Mouse (Mus musculus): ENCODE data around the gene Gm2000. TPM values are rescaled to one million over a fixed set of nuclear protein-coding genes. Genes with fewer than 3 reads are reported as not detected.

Gene Gm2000
- total and polyA plus RNA-seq, 3 experiments: 475 to 2,494 (median 1,655) TPM

DNA sequence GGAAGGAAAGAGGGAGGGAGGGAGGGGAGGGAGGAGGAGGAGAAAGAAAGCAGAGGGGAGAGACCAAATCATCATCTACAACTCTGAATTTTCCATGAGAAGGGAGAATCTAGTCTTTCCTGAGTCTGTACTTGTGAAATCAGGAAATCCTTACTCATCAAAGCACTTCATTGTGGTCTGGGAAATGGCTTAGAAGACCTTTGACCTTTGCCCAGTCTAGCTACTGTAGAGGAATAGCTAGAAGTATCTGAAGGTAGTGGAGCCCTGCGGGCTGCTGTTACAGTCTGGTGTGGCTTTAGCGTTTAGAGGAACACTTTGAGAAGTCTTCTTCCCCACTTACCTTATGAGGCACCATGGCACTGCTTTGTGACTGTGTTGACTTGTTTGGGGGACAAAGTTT, 36.7 kb downstream of the Gm2000 start:
- H3K9ac ChIP-seq (ENCODE audit: insufficient read depth, low read depth): no peak overlapping the region
- no peaks in the 10 kb centered on the region for H3K27me3 ChIP-seq (replicated peaks)
- dilution Hi-C loops (cut with MboI; ENCODE audit: extremely low pct_ligation_motif_present, extremely low pct_unique_long_range_greater_than_20kb, low sequenced_read_pairs) (no loop called here), in situ Hi-C loops (cut with MboI; ENCODE audit: low pct_ligation_motif_present, low pct_unique_long_range_greater_than_20kb, low sequenced_read_pairs) (loop anchor here (25.0 kb wide), 1 partner anchor 235 kb away; no protein-coding TSS in a partner anchor)
- TF ChIP-seq CTCF (conservative IDR thresholded peaks at IDR 0.05 in 1 of 2, IDR thresholded peaks at IDR 0.05 in 1 of 2; ENCODE audit: low read depth in 2 of 2, low read length in 2 of 2) (no peak), BHLHE40 (IDR thresholded peaks at IDR 0.05; ENCODE audit: low read depth, low read length) (no peak), SIN3A (IDR thresholded peaks at IDR 0.05; ENCODE audit: low read length) (no peak), MAZ (IDR thresholded peaks at IDR 0.05; ENCODE audit: low read depth, low read length) (no peak), JUND (conservative IDR thresholded peaks at IDR 0.05; ENCODE audit: low read depth, low read length) (no peak)
- no peaks in the 10 kb centered on the region for H3K4me1 ChIP-seq (ENCODE audit: control insufficient read depth in 1 of 2, insufficient read depth in 2 of 2)
- H3K79me2 ChIP-seq (replicated peaks; ENCODE audit: control insufficient read depth, extremely low read depth, insufficient read depth, poor library complexity, severe bottlenecking): no peaks in the 10 kb centered on the region
- no peak overlapping the region for H3K4me2 ChIP-seq (ENCODE audit: insufficient read depth, low read depth, poor library complexity, severe bottlenecking)
- H3K4me3 ChIP-seq (replicated peaks in 1 of 3; ENCODE audit: low read depth in 2 of 3, low read length in 2 of 3, poor library complexity in 1 of 3): no peak overlapping the region
- H3K27ac ChIP-seq (ENCODE audit: insufficient read depth, low read depth): no peak overlapping the region
- no peaks in the 10 kb centered on the region for H3K36me3 ChIP-seq (replicated peaks in 1 of 2; ENCODE audit: control insufficient read depth in 1 of 2, insufficient read depth in 1 of 2, low read length in 1 of 2)
- no peak for DNase-seq (ENCODE audit: extremely low read depth)
- peaks cover 7% of the 10 kb centered on the region for H3K9me3 ChIP-seq (replicated peaks; ENCODE audit: low read length)

DNA sequence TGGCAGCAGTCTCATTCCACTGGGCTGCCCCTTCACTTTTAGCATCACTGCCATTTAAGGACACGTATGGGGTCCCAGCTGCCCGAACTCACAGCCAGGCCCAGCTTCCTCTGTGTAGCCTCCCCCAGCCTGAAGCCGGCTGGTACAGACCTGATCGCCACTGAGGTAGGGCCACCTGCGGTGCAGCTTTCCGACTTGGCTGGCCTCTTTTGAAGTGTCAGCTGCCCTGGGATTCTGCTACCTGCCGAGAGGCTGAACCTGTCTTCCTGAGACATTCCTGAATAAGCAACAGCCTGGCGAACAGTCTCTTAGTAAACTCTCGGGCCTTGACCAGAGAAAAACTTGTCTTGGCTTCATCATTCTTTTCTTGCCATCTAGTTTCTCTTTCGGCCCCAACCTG, 37.4 kb downstream of the Gm2000 start:
- Histone ChIP-seq H3K36me3 (replicated peaks in 1 of 2; ENCODE audit: control insufficient read depth in 1 of 2, insufficient read depth in 1 of 2, low read length in 1 of 2) (no peaks in the 10 kb centered on the region), H3K4me2 (ENCODE audit: insufficient read depth, low read depth, poor library complexity, severe bottlenecking) (no peak overlapping the region), H3K27ac (ENCODE audit: insufficient read depth, low read depth) (no peak overlapping the region), H3K9ac (ENCODE audit: insufficient read depth, low read depth) (no peak overlapping the region), H3K9me3 (replicated peaks; ENCODE audit: low read length) (peaks cover 7% of the 10 kb centered on the region), H3K4me1 (ENCODE audit: control insufficient read depth in 1 of 2, insufficient read depth in 2 of 2) (no peaks in the 10 kb centered on the region), H3K4me3 (replicated peaks in 1 of 3; ENCODE audit: low read depth in 2 of 3, low read length in 2 of 3, poor library complexity in 1 of 3) (no peak overlapping the region), H3K79me2 (replicated peaks; ENCODE audit: control insufficient read depth, extremely low read depth, insufficient read depth, poor library complexity, severe bottlenecking) (no peaks in the 10 kb centered on the region), H3K27me3 (replicated peaks) (no peaks in the 10 kb centered on the region)
- DNase-seq (ENCODE audit: extremely low read depth): no peak
- TF ChIP-seq TCF12 (IDR thresholded peaks at IDR 0.05; ENCODE audit: low read depth, low read length): no peak
- no peak for TF ChIP-seq E2F4 (IDR thresholded peaks at IDR 0.05; ENCODE audit: insufficient replicate concordance, low read depth, low read length)
- TF ChIP-seq SIN3A (IDR thresholded peaks at IDR 0.05; ENCODE audit: low read length): no peak
- no peak for TF ChIP-seq MAZ (IDR thresholded peaks at IDR 0.05; ENCODE audit: low read depth, low read length)
- TF ChIP-seq MEF2A (IDR thresholded peaks at IDR 0.05; ENCODE audit: borderline replicate concordance, low read depth, low read length): no peak
- no peak for TF ChIP-seq GABPA (IDR thresholded peaks at IDR 0.05; ENCODE audit: insufficient replicate concordance, low read depth, low read length)
- no peak for TF ChIP-seq RCOR1 (conservative IDR thresholded peaks at IDR 0.05; ENCODE audit: low read depth, low read length)
- TF ChIP-seq POLR2A (IDR thresholded peaks at IDR 0.05; ENCODE audit: low read depth, low read length): no peak
- no peak for TF ChIP-seq MAX (IDR thresholded peaks at IDR 0.05; ENCODE audit: low read length)
- no peak for TF ChIP-seq ETS1 (conservative IDR thresholded peaks at IDR 0.05; ENCODE audit: low read depth, low read length)
- no peak for TF ChIP-seq JUND (conservative IDR thresholded peaks at IDR 0.05; ENCODE audit: low read depth, low read length)
- TF ChIP-seq IRF4 (IDR thresholded peaks at IDR 0.05; ENCODE audit: low read depth, low read length): no peak
- TF ChIP-seq KAT2A (IDR thresholded peaks at IDR 0.05; ENCODE audit: insufficient replicate concordance, low read length): no peak
- no peak for TF ChIP-seq RAD21 (IDR thresholded peaks at IDR 0.05; ENCODE audit: low read depth, low read length)
- TF ChIP-seq CTCF (conservative IDR thresholded peaks at IDR 0.05 in 1 of 2, IDR thresholded peaks at IDR 0.05 in 1 of 2; ENCODE audit: low read depth in 2 of 2, low read length in 2 of 2): no peak
- TF ChIP-seq TBP (conservative IDR thresholded peaks at IDR 0.05; ENCODE audit: low read depth, low read length): no peak
- TF ChIP-seq MAFK (IDR thresholded peaks at IDR 0.05; ENCODE audit: insufficient replicate concordance, low read length): no peak
- in situ Hi-C loops (cut with MboI; ENCODE audit: low pct_ligation_motif_present, low pct_unique_long_range_greater_than_20kb, low sequenced_read_pairs): loop anchor here (25.0 kb wide), 1 partner anchor 234 kb away; no protein-coding TSS in a partner anchor
- dilution Hi-C loops (cut with MboI; ENCODE audit: extremely low pct_ligation_motif_present, extremely low pct_unique_long_range_greater_than_20kb, low sequenced_read_pairs): no loop called here

All from CH12.LX (cell line).